Mouse (Mus musculus): ENCODE data around the gene Ubash3b.

Ubash3b gene

DNA sequence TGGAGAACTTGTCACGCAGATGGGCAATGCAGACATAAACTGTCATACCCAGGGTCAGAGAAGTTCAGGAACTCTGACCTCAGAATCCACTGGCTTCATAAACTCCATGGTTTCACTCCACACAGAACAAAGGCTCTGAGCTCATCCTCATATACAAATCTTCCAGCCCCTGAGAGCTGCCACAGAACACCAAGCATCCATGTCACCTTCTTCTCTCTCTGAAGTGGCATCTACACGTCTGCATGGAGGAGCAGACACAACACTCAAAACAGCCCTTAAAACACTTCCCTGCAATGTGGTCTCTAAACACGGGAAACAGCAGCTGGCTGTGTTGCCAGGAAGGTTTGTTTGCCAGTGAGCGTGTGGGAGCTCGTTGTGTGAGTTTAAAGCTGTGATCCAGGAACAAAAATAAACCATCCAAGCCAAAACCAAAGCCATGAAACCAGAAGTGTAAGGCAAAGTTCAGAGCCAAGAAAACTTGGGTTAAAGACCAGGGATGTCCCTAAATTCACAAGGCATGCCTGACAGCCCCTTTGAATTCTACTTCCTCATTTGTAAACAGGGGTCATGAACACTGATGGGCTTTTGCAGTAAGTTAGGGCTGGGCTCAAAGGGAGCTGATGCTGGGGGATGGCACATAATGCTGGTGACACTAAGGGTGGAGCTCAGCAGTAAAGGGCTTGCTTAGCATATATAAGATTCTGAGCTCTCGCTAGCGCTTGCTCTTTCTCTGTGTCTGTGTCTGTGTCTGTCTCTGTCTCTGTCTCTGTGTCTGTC is 24.6 kb downstream of the Ubash3b start:
- DNase-seq (ENCODE audit: extremely low read depth, low read depth) = peak; percentile 68

DNA sequence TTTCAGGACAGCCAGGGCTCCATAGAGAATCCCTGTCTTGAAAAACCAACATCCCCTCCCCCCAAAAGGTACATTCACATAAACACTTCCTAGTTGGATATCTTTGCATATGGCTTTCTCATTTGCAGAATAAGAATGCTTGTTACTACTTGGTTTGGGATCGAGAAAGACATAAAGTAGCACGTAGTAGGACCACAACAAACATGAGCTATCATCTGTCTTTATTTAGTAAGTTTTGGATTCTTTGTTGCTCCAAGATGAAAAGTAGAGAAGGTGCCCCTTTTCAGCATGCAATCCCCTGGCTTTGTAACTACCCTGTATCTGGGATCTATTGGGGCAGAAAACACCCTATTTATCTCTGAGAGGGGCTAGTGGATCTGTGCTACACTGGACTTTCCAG is 25.2 kb downstream of the Ubash3b start:
- no peak for DNase-seq (ENCODE audit: extremely low read depth, low read depth)

DNA sequence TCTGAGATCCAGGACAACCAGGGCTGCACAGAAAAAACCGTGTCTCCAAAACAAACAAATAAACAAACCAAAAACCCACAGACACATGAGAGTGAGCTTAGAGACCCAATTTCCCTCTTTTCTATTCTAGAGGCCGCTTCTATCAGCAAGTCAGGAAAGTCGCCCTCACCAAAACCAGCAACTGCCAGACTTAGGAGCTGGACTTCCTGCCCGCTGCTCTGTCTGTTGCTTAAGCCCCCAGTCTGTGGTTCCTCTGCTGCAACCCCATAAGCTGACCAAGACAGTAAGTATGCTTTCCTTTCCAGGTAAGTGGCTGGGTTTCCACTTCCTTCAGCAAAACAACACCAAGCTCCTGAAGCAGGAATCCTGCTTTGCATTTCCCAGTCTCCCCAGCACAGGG is 26.6 kb downstream of the Ubash3b start:
- no peak for DNase-seq (ENCODE audit: extremely low read depth, low read depth)

DNA sequence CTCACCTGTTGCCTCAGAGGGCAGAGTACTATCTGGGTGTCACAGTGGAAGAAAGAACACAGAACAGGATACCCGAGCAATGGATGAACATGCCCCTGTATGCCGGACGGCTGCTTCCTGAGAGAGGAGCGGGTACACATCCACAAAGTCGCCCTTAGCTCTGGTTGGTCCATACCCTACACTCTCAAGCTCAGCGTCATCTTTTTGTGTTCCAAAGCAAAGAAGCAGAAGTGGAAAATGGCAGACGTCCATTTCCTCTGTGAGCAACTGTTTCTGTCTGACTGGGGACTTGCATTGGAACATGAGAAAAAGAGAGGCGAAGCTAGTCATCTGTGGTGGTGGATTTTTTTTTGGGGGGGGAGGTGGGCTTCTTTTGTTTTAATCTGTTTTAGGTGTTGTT is 30.9 kb downstream of the Ubash3b start:
- DNase-seq (ENCODE audit: extremely low read depth, low read depth) = no peak

DNA sequence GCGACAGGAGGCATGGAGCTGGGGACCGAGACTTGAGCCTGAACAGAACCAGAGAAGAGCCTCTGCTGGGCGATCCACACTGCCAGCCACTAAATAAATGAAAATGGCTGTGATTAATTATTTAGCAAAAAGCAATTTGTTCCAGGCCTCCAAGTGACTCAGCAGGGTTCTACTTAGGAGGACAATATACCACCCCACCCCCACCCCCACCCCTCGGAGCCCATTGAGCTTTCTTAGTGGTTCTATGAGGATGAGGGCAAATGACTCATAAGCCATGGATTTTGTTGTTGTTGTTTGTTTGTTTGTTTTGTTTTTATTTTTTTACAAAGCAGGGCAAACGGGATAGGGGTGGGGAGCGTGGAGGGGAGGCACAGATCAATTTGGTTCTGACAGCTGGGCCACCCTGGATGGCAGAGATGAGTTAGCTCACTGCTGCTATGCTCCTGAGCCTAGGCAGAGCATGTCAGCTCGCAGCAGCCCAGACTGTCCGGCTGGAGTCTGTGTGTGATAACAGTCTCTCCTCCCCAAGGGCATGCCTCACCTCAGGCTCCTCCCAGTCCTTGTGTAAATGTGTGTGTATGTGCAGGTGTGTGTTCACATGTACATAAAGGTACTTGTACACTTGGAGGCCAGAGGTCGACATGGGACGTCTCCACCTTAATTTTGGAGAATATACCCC is 31.6 kb downstream of the Ubash3b start:
- no peak for DNase-seq (ENCODE audit: extremely low read depth, low read depth)

DNA sequence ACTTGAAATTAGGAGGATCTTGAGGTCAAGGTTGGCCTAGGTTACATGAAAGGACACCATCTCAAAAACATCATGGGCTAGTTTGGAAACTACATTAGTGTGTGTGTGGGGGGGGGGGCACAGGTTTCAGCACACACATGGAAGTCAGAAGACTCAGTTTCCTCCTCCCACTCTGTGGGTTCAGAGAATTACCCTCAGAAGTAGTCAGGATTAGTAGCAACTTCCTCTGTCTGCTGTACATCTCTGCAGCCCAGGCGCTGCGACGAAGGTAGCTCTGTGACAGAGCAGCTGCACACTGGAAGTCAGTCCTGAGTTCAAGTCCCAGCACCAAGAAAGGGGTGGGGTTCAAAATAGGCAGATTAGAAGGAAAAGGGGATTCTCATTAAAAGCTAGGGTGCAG is 32.2 kb downstream of the Ubash3b start:
- no peak for DNase-seq (ENCODE audit: extremely low read depth, low read depth)

DNA sequence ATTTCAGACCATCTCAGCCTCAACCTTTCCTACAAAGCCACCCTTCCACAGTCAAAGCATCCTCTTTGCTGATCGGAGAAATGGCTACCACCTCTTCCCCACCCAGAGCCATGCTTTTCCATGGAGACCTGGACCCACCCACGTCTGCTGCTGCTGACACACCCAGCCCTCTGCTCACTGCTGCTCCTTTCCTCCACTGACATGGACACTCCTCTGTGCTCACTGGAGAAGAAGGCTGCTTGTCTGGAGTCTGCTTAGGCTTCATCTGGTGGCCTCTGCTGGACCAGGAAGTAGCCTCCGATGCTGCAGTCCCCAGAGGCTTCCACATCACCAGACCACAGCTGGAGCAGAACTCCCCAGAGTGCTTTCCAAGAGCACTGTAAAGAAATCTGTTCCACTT is 34.8 kb downstream of the Ubash3b start:
- no peak for DNase-seq (ENCODE audit: extremely low read depth, low read depth)

DNA sequence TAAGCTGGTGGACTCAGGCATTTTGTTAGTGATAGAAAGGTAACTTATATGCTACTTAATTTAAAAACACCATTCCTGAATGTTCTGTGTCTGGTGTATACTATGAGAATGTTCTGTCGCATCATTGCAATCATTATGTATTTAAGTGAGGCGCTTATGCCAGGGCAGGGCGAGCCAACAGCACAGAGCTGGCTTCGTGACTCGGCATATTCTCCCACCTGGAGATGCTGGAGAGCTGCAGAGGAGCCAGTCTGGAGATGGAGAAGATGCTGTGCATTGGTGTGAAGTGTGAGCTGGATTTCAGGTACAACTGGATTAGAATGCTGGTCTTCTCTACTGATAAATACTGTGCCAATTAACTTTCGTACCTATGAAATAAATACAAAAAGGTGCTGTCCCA is 37.2 kb downstream of the Ubash3b start:
- no peak for DNase-seq (ENCODE audit: extremely low read depth, low read depth)

DNA sequence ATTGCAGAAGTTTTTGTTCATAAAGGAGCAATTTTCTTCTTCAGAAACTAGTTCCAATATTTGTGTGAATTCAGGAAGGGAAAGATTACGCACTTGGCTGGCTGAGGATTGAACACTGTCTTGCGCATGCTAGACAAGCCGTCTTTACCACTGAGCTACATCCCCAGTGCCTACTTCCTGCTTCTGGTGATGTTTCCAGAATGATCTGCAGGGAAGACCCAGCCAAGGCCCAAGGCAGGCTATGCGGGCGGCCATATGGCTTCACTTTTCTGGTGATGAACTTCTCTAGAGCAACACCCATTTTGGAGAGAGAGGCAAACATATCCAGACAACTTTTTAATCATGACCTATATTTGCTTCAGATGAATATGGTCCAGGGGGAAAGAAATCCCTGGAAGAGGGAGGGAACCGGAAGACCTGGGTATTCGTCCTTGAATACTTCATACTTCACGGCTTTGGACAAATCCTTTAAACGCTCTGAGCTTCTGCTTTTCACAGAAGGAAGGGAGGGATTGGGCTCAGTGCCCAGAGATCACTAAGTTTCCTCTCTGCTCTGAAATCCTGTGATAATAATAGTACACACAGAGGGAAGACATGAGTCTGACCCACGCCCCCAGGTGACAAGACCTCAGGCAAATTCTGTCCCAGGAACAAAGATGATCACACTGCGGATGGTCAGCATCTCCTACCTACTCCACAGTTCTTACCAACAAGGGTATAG is 38.9 kb downstream of the Ubash3b start:
- peak; percentile 85 for DNase-seq (ENCODE audit: extremely low read depth, low read depth)

DNA sequence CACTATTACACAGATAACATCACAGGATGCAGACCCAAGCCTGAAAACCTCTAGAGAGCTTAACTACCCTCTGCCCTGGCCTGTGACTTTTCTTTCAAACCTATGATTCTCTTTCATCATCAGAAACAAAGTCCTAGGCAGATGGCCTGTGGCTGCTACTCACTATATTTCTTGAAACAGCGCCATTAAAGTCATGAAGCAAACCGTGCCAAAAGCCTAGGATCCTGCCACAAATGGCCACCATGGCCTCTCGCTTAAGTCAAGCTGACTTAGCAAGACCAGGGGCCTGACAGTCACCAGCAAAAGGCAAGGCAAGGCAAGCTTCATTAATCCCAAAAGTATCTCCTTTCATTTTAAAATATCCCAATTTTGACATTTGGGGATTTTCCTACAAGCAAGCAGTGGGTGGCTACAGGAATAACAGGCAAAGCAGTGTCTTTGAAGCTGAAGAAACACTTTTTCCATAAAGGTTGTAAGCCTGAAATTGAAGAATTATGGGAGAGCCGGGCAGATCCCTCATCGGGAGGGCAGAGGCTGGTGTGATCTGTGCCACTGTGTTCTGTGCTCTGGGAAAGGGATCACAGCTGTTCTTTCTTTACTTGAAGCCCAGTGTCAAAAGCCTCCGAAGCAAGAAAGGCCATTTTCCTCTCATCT is 39.7 kb downstream of the Ubash3b start:
- no peak for DNase-seq (ENCODE audit: extremely low read depth, low read depth)

DNA sequence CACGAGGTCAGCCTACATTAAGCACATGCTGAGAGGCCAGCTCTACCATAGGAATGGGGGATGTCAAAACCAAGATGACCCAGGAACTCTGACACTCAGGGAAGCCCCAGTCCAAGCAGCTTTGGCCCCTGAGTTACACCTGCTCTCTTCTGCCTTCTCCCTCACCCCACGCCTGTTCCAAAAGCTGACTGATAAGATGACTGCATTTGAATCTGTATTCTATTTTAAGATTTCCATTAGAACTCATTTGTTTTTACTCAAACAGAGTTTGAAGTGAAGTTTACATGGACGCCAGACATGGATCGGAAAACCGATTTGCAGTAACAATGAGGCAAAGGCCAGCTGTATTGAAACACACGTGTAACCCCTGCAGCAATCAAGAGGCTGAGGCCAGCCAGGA is 41.5 kb downstream of the Ubash3b start:
- DNase-seq (ENCODE audit: extremely low read depth, low read depth) = no peak

DNA sequence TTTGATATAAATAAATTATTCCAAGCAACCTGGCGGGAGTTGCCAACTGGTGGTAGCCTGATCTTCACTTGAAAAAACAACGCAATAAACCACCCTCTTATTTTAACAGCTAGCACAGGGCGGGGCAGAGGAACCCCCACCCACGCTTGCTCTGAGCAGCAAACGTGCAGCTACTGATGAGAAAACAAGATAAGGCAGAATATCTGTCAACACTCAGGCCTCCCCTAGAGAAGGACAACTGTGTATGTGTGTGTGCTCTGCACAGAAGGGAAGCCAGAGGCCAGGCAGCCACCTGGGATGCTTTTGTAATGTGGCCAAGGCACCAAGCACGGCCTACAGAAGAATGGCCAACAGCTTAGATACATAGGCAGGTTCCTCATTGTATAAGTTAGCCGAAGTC is 43.4 kb downstream of the Ubash3b start:
- DNase-seq (ENCODE audit: extremely low read depth, low read depth) = peak; percentile 47

DNA sequence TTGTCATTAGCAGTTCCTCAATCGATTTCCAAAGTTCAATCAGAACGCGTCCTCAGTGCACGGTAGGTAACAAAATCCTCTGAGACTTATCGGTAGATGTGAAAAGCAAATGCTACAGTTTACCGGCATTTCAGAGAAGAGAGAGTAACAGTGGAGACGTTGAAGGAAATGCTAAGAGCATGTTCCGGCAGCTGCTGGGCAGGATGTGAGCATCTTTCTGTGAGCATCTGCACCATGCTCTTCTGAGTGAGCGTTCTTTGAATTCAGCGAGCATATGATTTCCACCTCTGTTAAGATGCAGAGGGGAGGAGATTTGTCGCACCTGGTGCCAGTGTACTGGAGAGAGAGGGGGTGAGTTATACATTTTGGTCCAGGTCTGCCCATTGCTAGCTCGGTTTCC is 45.4 kb downstream of the Ubash3b start:
- DNase-seq (ENCODE audit: extremely low read depth, low read depth) = no peak

DNA sequence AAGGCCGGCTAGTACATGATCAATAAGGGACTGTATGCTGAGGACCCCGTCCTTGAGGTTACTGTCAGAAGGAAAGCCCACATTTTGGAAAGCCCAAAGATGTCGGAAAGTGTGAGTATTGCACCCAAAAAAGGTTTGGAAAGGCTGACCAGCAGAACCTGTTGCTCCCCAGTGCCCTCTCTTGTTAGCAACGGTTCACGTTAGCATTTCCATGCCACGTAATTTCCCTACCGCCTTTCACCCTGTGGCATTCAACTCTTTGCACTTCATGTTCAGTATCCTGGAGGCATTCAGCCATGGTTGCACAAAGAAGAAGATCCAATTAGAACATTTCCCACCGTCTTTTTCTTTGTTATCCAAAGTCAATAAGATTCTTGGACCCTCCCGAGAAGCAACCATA is 47.1 kb downstream of the Ubash3b start:
- DNase-seq (ENCODE audit: extremely low read depth, low read depth) = no peak

DNA sequence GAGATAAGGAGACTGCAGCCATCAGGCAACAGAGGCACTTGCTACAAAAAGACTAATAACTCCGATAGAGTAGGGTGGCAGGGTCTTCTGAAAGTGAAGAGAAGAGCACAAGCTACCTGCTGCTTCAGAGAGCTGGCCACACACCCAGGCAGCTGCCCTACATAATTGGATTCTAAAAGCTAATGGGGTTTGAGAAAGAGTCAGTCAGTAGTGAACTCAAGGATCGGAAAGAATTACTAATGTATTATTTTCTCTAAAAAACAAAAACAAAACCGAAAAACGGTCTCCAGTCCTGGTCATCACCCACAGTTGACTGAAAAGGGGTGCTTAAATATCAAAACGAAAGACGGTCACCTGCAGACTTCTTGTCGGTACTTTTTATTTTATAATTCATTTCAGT is 51.7 kb downstream of the Ubash3b start:
- no peak for DNase-seq (ENCODE audit: extremely low read depth, low read depth)

DNA sequence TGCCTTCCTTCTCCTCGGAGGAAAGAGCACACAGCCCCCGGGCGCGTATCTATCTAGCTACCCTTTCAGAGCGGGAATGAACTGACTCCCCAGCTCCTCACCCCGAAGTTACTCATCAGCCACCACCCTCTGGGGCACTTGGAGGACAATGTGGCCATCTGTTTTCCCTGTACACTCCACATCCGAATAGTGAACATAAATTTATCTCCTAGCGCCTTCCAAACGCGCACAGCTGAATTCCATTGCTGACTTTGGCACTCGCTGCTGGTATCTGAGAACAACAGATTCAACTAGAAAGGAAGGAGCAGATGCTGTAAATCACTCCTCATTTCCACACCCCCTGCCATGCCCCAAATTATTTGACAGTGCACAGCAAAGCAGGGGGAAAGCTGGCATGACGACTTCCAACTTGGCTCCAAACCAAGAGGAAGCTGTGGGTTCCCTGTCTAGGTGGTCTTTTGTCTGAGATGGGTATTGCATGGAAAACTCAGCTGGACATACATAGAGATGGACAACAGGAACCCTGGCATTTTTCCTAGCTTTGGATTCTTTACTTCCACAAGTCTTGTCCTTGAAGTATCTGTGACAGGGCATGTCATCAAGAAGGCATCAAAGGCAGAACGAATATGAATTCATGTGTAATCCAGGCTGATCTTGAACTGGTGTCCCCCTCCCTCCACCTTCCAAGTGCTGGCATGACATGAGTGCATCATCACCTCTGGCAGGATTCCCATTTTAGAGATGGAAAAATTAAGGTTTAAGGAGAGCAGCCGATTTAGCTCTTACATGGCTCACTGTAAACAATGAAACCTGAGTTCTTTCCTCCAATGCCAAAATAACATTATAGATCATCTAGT is 52.9 kb downstream of the Ubash3b start:
- DNase-seq (ENCODE audit: extremely low read depth, low read depth) = no peak

DNA sequence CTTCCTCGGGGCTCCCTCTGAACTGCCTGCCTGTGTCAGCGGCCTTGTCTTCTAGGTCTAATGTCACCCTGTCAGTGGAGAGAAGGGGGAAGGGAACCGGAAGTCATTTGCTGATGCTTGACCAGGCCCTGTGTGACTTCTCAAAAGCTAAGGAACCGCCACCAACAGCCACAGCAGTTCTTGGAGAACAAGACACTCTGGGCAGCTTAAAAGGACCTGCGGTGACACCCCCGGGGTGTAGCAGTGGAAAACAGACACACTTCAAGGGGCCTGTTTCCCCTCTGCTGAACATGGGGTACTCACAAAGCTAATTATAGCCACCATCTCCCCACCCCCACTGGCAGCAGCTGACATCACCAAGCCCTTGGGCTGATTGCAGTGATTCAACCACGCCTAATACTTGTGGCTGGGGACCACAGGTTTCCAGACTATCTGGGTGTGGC is 56.3 kb downstream of the Ubash3b start:
- no peak for DNase-seq (ENCODE audit: extremely low read depth, low read depth)

DNA sequence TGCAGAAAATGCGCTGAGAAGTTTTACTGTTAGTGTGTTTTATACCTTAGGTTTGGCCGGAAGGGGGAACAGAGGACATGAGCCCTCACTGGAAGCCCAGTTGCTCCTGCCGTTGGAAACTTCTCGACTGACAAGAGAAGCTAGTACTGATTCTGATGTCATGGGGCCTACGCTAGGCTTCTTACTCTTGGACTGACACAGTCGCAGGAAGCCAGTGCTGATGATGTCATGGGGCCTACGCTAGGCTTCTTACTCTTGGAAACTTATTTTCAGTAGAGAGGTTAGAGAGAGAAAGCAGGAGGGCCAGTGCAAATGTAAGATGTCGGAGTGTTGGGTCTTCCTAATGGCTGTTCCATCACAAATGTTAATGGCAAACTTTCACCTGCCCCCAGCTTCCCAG is 57.8 kb downstream of the Ubash3b start:
- DNase-seq (ENCODE audit: extremely low read depth, low read depth) = no peak

DNA sequence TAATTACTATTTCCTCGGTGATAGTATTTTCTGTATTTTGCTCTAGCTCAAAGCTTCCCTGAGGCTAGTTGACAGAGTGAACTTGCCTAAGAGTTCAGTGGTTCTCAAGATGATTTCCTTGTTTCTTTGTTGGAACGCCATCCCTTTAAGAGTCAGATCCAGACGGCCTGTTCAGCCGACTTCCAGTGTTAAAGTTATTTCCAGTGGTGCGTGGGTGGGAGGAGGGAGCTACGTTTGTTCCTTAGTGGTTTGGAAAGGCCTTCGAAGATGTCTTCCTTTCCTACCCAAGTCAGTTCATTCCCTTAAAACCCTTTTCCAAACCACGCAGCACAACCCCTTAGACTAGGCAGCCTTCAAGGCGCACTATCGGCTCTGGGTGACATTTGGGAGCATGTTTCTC is 58.9 kb downstream of the Ubash3b start:
- no peak for DNase-seq (ENCODE audit: extremely low read depth, low read depth)

DNA sequence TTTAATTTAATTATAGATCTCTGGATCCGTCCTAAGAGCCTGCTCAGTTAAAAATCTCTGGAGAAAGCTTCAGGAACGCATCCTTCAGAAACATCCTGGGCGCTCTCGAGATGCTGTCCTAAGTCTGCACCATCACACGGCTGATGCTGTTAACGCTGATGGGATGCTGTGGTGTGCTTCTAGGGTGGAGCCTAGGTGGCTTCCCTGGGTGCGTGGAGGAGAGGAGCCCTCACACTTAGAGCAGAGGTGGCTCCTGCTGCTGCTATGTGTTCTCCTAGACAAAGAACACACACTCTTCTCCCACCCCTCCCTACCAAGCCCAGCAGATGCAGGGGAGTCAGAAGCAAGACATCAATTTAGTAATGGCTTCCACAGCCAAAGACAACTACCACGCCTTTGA is 61.6 kb downstream of the Ubash3b start:
- no peak for DNase-seq (ENCODE audit: extremely low read depth, low read depth)

DNA sequence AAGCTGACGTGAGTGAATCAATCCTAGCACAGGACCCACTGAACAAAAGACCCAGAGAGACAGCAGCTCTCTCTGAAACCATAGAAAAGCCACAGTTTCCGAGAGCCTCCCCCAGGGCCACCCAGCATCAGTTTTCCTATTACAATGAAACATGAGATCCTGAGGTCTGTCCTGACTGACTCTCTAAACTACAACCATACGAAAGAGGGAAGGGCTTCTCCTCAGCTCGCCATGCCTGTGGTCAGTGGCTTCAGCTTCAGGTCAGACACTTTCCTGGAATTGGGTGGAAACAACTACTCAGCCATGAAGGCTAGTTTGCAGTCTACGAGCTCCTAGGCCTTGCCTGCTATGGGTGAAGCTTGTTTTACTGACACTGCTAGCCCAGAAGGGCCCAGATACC is 62.4 kb downstream of the Ubash3b start:
- DNase-seq (ENCODE audit: extremely low read depth, low read depth) = no peak
